Mouse (Mus musculus) cerebellum, adult 2 months (tissue): ENCODE measurements at regions not wholly inside any gene's neighbourhood (a gene's known extent, or its start where the extent isn't known, plus 50 kb on each side); places are given as distances from the start of the nearest gene placed in this dataset.

Experiments used
- CTCF ChIP-seq: fragments of 200-500 bp; IDR thresholded peaks from 2 replicates; pipeline ENCODE4 v1.5.1; 2011; ENCODE audit warnings: low read depth, mild to moderate bottlenecking, control low read depth, low read length, moderate library complexity, borderline replicate concordance; ENCODE audit not compliant: insufficient read depth
- POLR2A ChIP-seq: fragments of 200-500 bp; IDR thresholded peaks from 2 replicates; pipeline ENCODE4 v1.6.1; 2011; ENCODE audit warnings: low read length, control low read depth, borderline replicate concordance; ENCODE audit not compliant: insufficient read depth

- TF ChIP-seq CTCF (no peak), POLR2A (no peak)
Observed at GRCm38 (mm10) chr8:30863017-30863416, 2565.5 kb upstream of the 5930422O12Rik start.
